Mouse (Mus musculus): ENCODE measurements around the gene Nr5a1. TPM values are rescaled to one million over a fixed set of nuclear protein-coding genes. Genes with fewer than 3 reads are reported as not detected.

Nr5a1 gene
- total RNA-seq, 1 experiment: 0.13 TPM

DNA sequence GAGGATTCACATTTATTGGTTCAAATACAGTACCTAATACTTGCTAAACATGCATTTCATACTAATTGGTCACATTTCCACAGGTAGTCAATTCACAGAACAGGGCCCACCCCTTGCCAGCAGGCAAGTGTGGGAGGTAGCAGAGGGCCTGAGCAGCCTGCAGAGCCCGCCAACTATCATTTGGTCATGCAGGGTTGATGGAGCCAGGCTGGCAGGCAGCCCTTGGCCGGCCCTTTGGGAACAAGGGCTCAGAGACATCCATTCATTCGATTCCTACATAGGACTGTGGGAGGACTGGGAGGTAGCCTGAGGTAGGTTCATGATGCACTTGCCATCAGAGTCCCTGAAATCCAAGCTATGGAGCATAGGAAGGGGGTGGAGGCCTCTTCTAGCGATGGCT is 9.0 kb upstream of the Nr5a1 start:
- in situ Hi-C loops (cut with MboI; ENCODE audit: low sequenced_read_pairs in 2 of 2, unreplicated experiment in 2 of 2): no loop called here

DNA sequence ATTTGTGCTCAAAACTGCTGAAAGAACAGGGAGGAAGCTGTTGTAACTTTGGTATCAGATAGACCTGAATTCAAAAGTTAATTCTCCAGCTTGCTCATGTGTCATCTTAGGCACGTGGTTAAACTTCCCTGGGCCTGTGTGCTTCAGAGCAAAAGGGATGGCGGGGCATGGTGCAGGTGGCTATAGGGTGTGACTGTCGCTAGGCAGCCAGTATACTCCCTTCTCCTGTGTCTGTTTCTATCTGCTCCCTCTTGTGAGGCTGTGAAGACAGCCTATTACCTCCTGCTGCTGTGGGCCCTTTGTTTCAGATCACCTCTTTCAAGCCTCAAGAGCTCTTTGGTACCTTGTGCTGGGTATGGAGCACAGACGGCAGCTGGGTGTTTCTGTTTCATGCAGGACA is 7.7 kb upstream of the Nr5a1 start:
- no peak overlapping the region for H3K27ac ChIP-seq (ENCODE audit: insufficient read depth, low read depth, low read length, poor library complexity, severe bottlenecking)
- peaks cover 0 to 3% of the 10 kb centered on the region in 2 experiments; a peak in 1 of 4 replicates for H3K4me1 ChIP-seq (ENCODE audit: control insufficient read depth in 2 of 2, insufficient read depth in 2 of 2, low read length in 2 of 2, poor library complexity in 1 of 2)
- in situ Hi-C loops (cut with MboI; ENCODE audit: low sequenced_read_pairs in 2 of 2, unreplicated experiment in 2 of 2): no loop called here

More for the DNA sequence above, 9.0 kb upstream of the Nr5a1 start:
- Histone ChIP-seq H3K4me3 (ENCODE audit: insufficient read depth in 1 of 2, low read depth in 1 of 2, low read length in 2 of 2, poor library complexity in 1 of 2, severe bottlenecking in 1 of 2) (no peak overlapping the region), H3K36me3 (ENCODE audit: control insufficient read depth, insufficient read depth, low read length, poor library complexity, severe bottlenecking) (no peaks in the 10 kb centered on the region; the same call in 1 of the 2 replicates), H3K4me1 (ENCODE audit: control insufficient read depth in 2 of 2, insufficient read depth in 2 of 2, low read length in 2 of 2, poor library complexity in 1 of 2) (peaks cover 0 to 3% of the 10 kb centered on the region in 2 experiments; a peak in 1 of 4 replicates), H3K9me3 (ENCODE audit: control insufficient read depth, insufficient read depth, low read depth, low read length) (no peaks in the 10 kb centered on the region), H3K9ac (ENCODE audit: insufficient read depth, low read depth, low read length, poor library complexity, severe bottlenecking) (no peak overlapping the region), H3K27ac (ENCODE audit: insufficient read depth, low read depth, low read length, poor library complexity, severe bottlenecking) (no peak overlapping the region)
- DNase-seq (ENCODE audit: low read depth, low spot score): no peak
- TF ChIP-seq ZC3H11A (IDR thresholded peaks at IDR 0.05; ENCODE audit: borderline replicate concordance, low read depth, low read length) (no peak), CHD2 (IDR thresholded peaks at IDR 0.05; ENCODE audit: low read depth, low read length) (no peak), HCFC1 (IDR thresholded peaks at IDR 0.05; ENCODE audit: borderline replicate concordance, insufficient read depth, low read length) (no peak), MAFK (IDR thresholded peaks at IDR 0.05; ENCODE audit: insufficient read depth, low read depth, low read length) (no peak), ZNF384 (IDR thresholded peaks at IDR 0.05; ENCODE audit: low read depth, low read length) (no peak)

DNA sequence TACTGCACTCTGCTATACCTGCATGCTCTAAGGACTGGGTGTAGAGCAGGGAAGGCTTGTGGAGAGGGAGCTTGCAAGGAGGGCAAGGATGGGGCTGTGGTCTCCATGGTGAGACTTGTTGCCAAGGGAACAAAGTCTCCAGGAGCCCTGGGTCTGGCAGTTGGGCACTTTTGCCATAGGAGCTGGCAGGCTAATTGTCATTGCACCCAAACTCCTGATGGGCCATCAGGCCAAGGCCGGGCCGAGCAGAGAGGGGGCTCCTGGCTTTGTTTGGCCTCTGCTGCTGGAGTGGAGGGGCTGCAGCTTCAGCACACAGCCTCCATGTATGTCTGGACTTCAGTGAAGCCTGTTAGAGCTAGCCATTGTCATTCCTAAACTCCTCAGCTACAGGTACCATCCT is 6.3 kb upstream of the Nr5a1 start:
- H3K4me1 ChIP-seq (ENCODE audit: control insufficient read depth in 2 of 2, insufficient read depth in 2 of 2, low read length in 2 of 2, poor library complexity in 1 of 2): peaks cover 0 to 3% of the 10 kb centered on the region in 2 experiments; a peak in 1 of 4 replicates
- H3K27ac ChIP-seq (ENCODE audit: insufficient read depth, low read depth, low read length, poor library complexity, severe bottlenecking): no peak overlapping the region
- H3K9ac ChIP-seq (ENCODE audit: insufficient read depth, low read depth, low read length, poor library complexity, severe bottlenecking): no peak overlapping the region
- no peaks in the 10 kb centered on the region for H3K36me3 ChIP-seq (ENCODE audit: control insufficient read depth, insufficient read depth, low read length, poor library complexity, severe bottlenecking)
- no peaks in the 10 kb centered on the region for H3K9me3 ChIP-seq (ENCODE audit: control insufficient read depth, insufficient read depth, low read depth, low read length)
- DNase-seq (ENCODE audit: low read depth, low spot score): no peak
- H3K4me3 ChIP-seq (ENCODE audit: insufficient read depth in 1 of 2, low read depth in 1 of 2, low read length in 2 of 2, poor library complexity in 1 of 2, severe bottlenecking in 1 of 2): no peak overlapping the region
- no peak for TF ChIP-seq HCFC1 (IDR thresholded peaks at IDR 0.05; ENCODE audit: borderline replicate concordance, insufficient read depth, low read length)
- no peak for TF ChIP-seq ZNF384 (IDR thresholded peaks at IDR 0.05; ENCODE audit: low read depth, low read length)
- no peak for TF ChIP-seq CHD2 (IDR thresholded peaks at IDR 0.05; ENCODE audit: low read depth, low read length)
- no peak for TF ChIP-seq ZC3H11A (IDR thresholded peaks at IDR 0.05; ENCODE audit: borderline replicate concordance, low read depth, low read length)
- TF ChIP-seq MAFK (IDR thresholded peaks at IDR 0.05; ENCODE audit: insufficient read depth, low read depth, low read length): no peak
- in situ Hi-C loops (cut with MboI; ENCODE audit: low sequenced_read_pairs in 2 of 2, unreplicated experiment in 2 of 2): no loop called here

More for the DNA sequence above, 7.7 kb upstream of the Nr5a1 start:
- TF ChIP-seq HCFC1 (IDR thresholded peaks at IDR 0.05; ENCODE audit: borderline replicate concordance, insufficient read depth, low read length) (no peak), CHD2 (IDR thresholded peaks at IDR 0.05; ENCODE audit: low read depth, low read length) (no peak), MAFK (IDR thresholded peaks at IDR 0.05; ENCODE audit: insufficient read depth, low read depth, low read length) (no peak), ZC3H11A (IDR thresholded peaks at IDR 0.05; ENCODE audit: borderline replicate concordance, low read depth, low read length) (no peak), ZNF384 (IDR thresholded peaks at IDR 0.05; ENCODE audit: low read depth, low read length) (no peak)
- DNase-seq (ENCODE audit: low read depth, low spot score): no peak
- H3K9ac ChIP-seq (ENCODE audit: insufficient read depth, low read depth, low read length, poor library complexity, severe bottlenecking): no peak overlapping the region
- H3K9me3 ChIP-seq (ENCODE audit: control insufficient read depth, insufficient read depth, low read depth, low read length): no peaks in the 10 kb centered on the region
- no peak overlapping the region for H3K4me3 ChIP-seq (ENCODE audit: insufficient read depth in 1 of 2, low read depth in 1 of 2, low read length in 2 of 2, poor library complexity in 1 of 2, severe bottlenecking in 1 of 2)
- no peaks in the 10 kb centered on the region; the same call in 1 of the 2 replicates for H3K36me3 ChIP-seq (ENCODE audit: control insufficient read depth, insufficient read depth, low read length, poor library complexity, severe bottlenecking)

DNA sequence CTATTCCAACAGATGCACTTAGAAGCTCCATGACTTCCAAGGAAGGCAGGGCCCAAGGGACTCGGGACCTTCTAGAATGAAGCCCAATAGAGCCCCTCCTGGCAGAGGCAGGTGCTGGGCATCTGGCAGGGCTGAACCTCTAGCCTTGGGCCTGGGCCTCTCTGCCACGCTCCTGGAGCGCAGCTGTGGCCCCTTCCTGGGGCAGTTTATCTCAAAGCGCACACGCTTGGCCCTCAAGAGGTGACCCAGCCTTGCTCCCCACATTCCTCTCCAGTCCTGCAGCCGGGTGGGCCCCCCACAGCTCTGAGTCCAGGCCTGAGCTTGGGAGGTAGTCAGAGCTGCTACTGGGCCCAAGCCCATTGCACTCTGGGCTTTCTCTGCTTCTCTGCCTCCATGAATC is 5.0 kb upstream of the Nr5a1 start:
- no peaks in the 10 kb centered on the region for H3K36me3 ChIP-seq (ENCODE audit: control insufficient read depth, insufficient read depth, low read length, poor library complexity, severe bottlenecking)
- no peak overlapping the region for H3K4me3 ChIP-seq (ENCODE audit: insufficient read depth in 1 of 2, low read depth in 1 of 2, low read length in 2 of 2, poor library complexity in 1 of 2, severe bottlenecking in 1 of 2)
- in situ Hi-C loops (cut with MboI; ENCODE audit: low sequenced_read_pairs in 2 of 2, unreplicated experiment in 2 of 2): loop anchor here in 1 of 2 experiments (10.0 kb wide), 1 partner anchor 375 kb away; no protein-coding TSS in a partner anchor
- H3K9me3 ChIP-seq (ENCODE audit: control insufficient read depth, insufficient read depth, low read depth, low read length): no peaks in the 10 kb centered on the region
- peaks cover 0 to 3% of the 10 kb centered on the region in 2 experiments; a peak in 1 of 4 replicates for H3K4me1 ChIP-seq (ENCODE audit: control insufficient read depth in 2 of 2, insufficient read depth in 2 of 2, low read length in 2 of 2, poor library complexity in 1 of 2)
- no peak overlapping the region for H3K27ac ChIP-seq (ENCODE audit: insufficient read depth, low read depth, low read length, poor library complexity, severe bottlenecking)
- TF ChIP-seq CHD2 (IDR thresholded peaks at IDR 0.05; ENCODE audit: low read depth, low read length) (no peak), ZNF384 (IDR thresholded peaks at IDR 0.05; ENCODE audit: low read depth, low read length) (no peak), MAFK (IDR thresholded peaks at IDR 0.05; ENCODE audit: insufficient read depth, low read depth, low read length) (no peak), ZC3H11A (IDR thresholded peaks at IDR 0.05; ENCODE audit: borderline replicate concordance, low read depth, low read length) (no peak), HCFC1 (IDR thresholded peaks at IDR 0.05; ENCODE audit: borderline replicate concordance, insufficient read depth, low read length) (no peak)
- DNase-seq (ENCODE audit: low read depth, low spot score): no peak
- no peak overlapping the region for H3K9ac ChIP-seq (ENCODE audit: insufficient read depth, low read depth, low read length, poor library complexity, severe bottlenecking)
